Mouse (Mus musculus) lung, adult 2 months (tissue): ENCODE data around the gene Nmi. TPM values are rescaled to one million over a fixed set of nuclear protein-coding genes. Genes with fewer than 3 reads are reported as not detected.

Experiments used
- DNase-seq: peaks from one replicate; pipeline ENCODE4 v3.0.0; 2022
- H3K4me1 ChIP-seq: fragments of 200-500 bp; 2 replicates; pipeline ENCODE4 v1.6.1; 2011; ENCODE audit warnings: low read length; ENCODE audit not compliant: control insufficient read depth, insufficient read depth
- H3K4me3 ChIP-seq: fragments of 200-500 bp; replicated peaks from 2 replicates; pipeline ENCODE3; 2011; ENCODE audit warnings: low read depth, mild to moderate bottlenecking, control low read depth, low read length; ENCODE audit errors: extremely low read depth
- CTCF ChIP-seq: fragments of 200-500 bp; IDR thresholded peaks from 2 replicates; pipeline ENCODE4 v1.5.1; 2011; ENCODE audit warnings: mild to moderate bottlenecking, low read length, control low read depth; ENCODE audit not compliant: insufficient read depth
- POLR2A ChIP-seq: fragments of 200-500 bp; IDR thresholded peaks from 2 replicates; pipeline ENCODE4 v1.6.1; 2011; ENCODE audit warnings: low read depth, mild to moderate bottlenecking, control low read depth, low read length, borderline replicate concordance; ENCODE audit errors: extremely low read depth
- WGBS: fragments of 180-500 bp; shearing (Covaris S2); methylation state at CpG from one replicate; pipeline ENCODE4 v1.1.7; 2018; 5-methylcytosine and 5-hydroxymethylcytosine counted together
- polyA plus RNA-seq: library from polyadenylated mRNA; depleted of rRNA; stranded (reverse); fragments of >200 nt; gene quantifications from 2 replicates; pipeline ENCODE4 v1.2.3, GENCODE M21; 2012; rRNA removed

The Nmi gene
- polyA plus RNA-seq, 1 experiment, result 8.0 TPM

- no peak for TF ChIP-seq POLR2A
- no peak for TF ChIP-seq CTCF
- DNase-seq, result no peak
- Histone ChIP-seq H3K4me1 (peaks cover 13% of the 10 kb centered on the region), H3K4me3 (no peak overlapping the region)
- WGBS, result 74% methylated on average over 7 of the region's 7 CpGs
These were observed 42.1 kb downstream of the Nmi start for GRCm38 (mm10) chr2:51931241-51931640.

- WGBS, result 15% methylated on average over 5 of the region's 5 CpGs
- DNase-seq, result peak; percentile 41
- TF ChIP-seq POLR2A (no peak), CTCF (peak; percentile 60)
- Histone ChIP-seq H3K4me1 (no peaks in the 10 kb centered on the region), H3K4me3 (no peak overlapping the region)
These were observed 58.2 kb downstream of the Nmi start for GRCm38 (mm10) chr2:51914944-51915680.

GRCm38 (mm10) chr2:51914532-51914931 is 58.8 kb downstream of the Nmi start:
- Histone ChIP-seq H3K4me1 (no peaks in the 10 kb centered on the region), H3K4me3 (no peak overlapping the region)
- 42% methylated on average over 7 of the region's 7 CpGs for WGBS
- no peak for DNase-seq
- TF ChIP-seq CTCF (no peak), POLR2A (no peak)

GRCm38 (mm10) chr2:51912740-51913139 is 60.6 kb downstream of the Nmi start:
- Histone ChIP-seq H3K4me3 (no peak overlapping the region), H3K4me1 (no peaks in the 10 kb centered on the region)
- no peak for TF ChIP-seq POLR2A
- no peak for TF ChIP-seq CTCF
- 31% methylated on average over 6 of the region's 6 CpGs for WGBS
- no peak for DNase-seq

GRCm38 (mm10) chr2:51911864-51912263 is 61.4 kb downstream of the Nmi start:
- DNase-seq, result no peak
- TF ChIP-seq CTCF, result no peak
- no peak for TF ChIP-seq POLR2A
- no peak overlapping the region for H3K4me3 ChIP-seq
- 67% methylated on average over 2 of the region's 2 CpGs for WGBS
- H3K4me1 ChIP-seq, result no peaks in the 10 kb centered on the region

- Histone ChIP-seq H3K4me3 (no peak overlapping the region), H3K4me1 (no peaks in the 10 kb centered on the region)
- TF ChIP-seq CTCF (no peak), POLR2A (no peak)
- no peak for DNase-seq
- 56% methylated on average over 4 of the region's 4 CpGs for WGBS
These were observed 65.7 kb downstream of the Nmi start for GRCm38 (mm10) chr2:51907538-51908110.

DNA sequence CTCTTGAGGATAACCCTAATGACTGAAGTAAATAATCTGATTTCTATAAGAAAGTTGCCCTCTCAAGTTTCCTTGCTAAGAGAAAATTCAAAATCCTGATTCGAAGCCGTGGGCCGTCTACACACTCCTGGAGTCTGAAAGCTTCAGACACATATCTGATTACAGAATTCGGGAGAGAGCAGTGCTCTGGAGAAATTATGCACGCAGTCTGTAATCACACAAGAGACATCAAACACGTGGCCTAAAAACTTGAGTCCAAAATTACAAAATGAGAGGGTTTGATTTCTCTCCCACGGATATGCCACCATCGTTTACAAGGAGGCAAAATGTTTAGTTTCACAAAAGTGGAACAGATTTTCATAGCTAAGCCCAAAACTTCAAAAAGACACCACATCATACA is 67.7 kb downstream of the Nmi start:
- Histone ChIP-seq H3K4me3 (no peak overlapping the region), H3K4me1 (no peaks in the 10 kb centered on the region)
- no peak for DNase-seq
- WGBS, result 75% methylated on average over 8 of the region's 8 CpGs
- TF ChIP-seq CTCF (no peak), POLR2A (no peak)

Other genes starting within 250 kb of the Nmi start
- gene Rbm43, start 38.3 kb downstream of the Nmi start, polyA plus RNA-seq, result 10.6 and 12.2 TPM in 2 replicates
- 0.26 and 0.47 TPM in 2 replicates for gene Tnfaip6, start 64.5 kb upstream of the Nmi start, polyA plus RNA-seq
- gene Rif1, start 99.3 kb upstream of the Nmi start, polyA plus RNA-seq, result 1.5 and 2.1 TPM in 2 replicates